Mouse (Mus musculus) forebrain, embryonic 15.5 days (tissue): ENCODE measurements around the gene Tsr2. TPM values are rescaled to one million over a fixed set of nuclear protein-coding genes. Genes with fewer than 3 reads are reported as not detected.

ENCODE experiments used
- ATAC-seq: fragments of 200-750 bp; cut with Nextera tagmentation; replicated peaks from 2 replicates; pipeline ENCODE4 v1.8.0; 2017; ENCODE audit warnings: mild to moderate bottlenecking, moderate TSS enrichment, moderate library complexity
- H3K27ac ChIP-seq: fragments of 300-500 bp; sonication (generic); replicated peaks from 2 replicates; pipeline ENCODE4 v1.5.1; 2015; ENCODE audit warnings: mild to moderate bottlenecking, inconsistent platforms
- H3K27me3 ChIP-seq: fragments of 300-500 bp; sonication (generic); 2 replicates; pipeline ENCODE4 v1.6.1; 2015; ENCODE audit warnings: inconsistent platforms
- H3K36me3 ChIP-seq: fragments of 300-500 bp; sonication (generic); 2 replicates; pipeline ENCODE4 v1.6.1; 2015; ENCODE audit warnings: mild to moderate bottlenecking, inconsistent platforms
- H3K4me1 ChIP-seq: fragments of 300-500 bp; sonication (generic); 2 replicates; pipeline ENCODE4 v1.6.1; 2015; ENCODE audit warnings: inconsistent platforms
- H3K4me2 ChIP-seq: fragments of 300-500 bp; sonication (generic); replicated peaks from 2 replicates; pipeline ENCODE4 v1.6.1; 2015; ENCODE audit warnings: mild to moderate bottlenecking, inconsistent platforms
- H3K4me3 ChIP-seq: fragments of 300-500 bp; sonication (generic); 2 replicates; pipeline ENCODE4 v1.5.1; 2015; ENCODE audit warnings: mild to moderate bottlenecking, inconsistent platforms
- H3K9ac ChIP-seq: fragments of 300-500 bp; sonication (generic); replicated peaks from 2 replicates; pipeline ENCODE4 v1.6.1; 2015; ENCODE audit warnings: mild to moderate bottlenecking, inconsistent platforms
- H3K9me3 ChIP-seq: fragments of 300-500 bp; sonication (generic); 2 replicates; pipeline ENCODE4 v1.6.1; 2016; ENCODE audit warnings: inconsistent platforms
- WGBS: fragments of 180-500 bp; shearing (Covaris S2); methylation state at CpG from one replicate; pipeline ENCODE4 v1.1.7; 2015; ENCODE audit warnings: mixed read lengths; 5-methylcytosine and 5-hydroxymethylcytosine counted together
- polyA plus RNA-seq: library from polyadenylated mRNA; unstranded; fragments of >200 nt; fragmentation: Nextera tagmentation; extraction: Ambion mirVana; gene quantifications from 2 replicates; pipeline ENCODE4 v1.2.1, GENCODE M21; 2015

Gene Tsr2
- polyA plus RNA-seq, 1 experiment from 2014 or later: 38.0 TPM

DNA sequence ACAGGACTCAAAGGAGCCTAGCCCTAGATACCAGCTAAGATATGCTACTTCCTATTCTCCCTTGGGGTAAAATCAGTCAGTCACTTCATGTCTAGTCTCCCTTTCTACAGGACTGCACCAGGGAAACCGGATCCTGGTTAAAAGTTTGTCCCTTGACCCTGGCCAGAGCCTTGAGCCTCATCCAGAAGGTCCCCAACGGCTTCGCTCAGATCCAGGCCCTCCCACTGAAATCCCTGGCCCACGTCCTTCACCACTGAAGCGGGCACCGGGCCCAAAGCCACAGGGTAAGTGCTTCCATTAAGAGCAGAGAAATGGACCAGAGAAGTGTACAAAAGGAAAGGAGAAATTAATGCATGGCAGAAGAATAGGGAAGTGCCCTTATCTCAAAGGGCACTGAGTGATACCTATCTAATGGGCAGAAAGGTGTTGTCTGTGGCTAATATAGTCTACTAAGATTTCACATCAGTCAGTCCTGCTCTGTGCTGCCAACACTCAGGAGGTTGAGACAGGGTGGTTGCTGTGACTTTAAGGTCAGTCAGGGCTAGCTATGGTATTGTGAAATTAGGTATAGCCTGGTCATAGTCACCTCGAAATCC is 30.2 kb downstream of the Tsr2 start:
- no peaks in the 10 kb centered on the region for H3K9me3 ChIP-seq
- H3K4me1 ChIP-seq: no peaks in the 10 kb centered on the region
- 85% methylated on average over 7 of the region's 7 CpGs for WGBS
- H3K27ac ChIP-seq: no peak overlapping the region
- no peak overlapping the region for H3K4me2 ChIP-seq
- no peak overlapping the region for H3K4me3 ChIP-seq
- H3K27me3 ChIP-seq: no peaks in the 10 kb centered on the region
- no peak for ATAC-seq
- H3K9ac ChIP-seq: no peak overlapping the region
- peaks cover 16% of the 10 kb centered on the region; the same call in 1 of the 2 replicates for H3K36me3 ChIP-seq

DNA sequence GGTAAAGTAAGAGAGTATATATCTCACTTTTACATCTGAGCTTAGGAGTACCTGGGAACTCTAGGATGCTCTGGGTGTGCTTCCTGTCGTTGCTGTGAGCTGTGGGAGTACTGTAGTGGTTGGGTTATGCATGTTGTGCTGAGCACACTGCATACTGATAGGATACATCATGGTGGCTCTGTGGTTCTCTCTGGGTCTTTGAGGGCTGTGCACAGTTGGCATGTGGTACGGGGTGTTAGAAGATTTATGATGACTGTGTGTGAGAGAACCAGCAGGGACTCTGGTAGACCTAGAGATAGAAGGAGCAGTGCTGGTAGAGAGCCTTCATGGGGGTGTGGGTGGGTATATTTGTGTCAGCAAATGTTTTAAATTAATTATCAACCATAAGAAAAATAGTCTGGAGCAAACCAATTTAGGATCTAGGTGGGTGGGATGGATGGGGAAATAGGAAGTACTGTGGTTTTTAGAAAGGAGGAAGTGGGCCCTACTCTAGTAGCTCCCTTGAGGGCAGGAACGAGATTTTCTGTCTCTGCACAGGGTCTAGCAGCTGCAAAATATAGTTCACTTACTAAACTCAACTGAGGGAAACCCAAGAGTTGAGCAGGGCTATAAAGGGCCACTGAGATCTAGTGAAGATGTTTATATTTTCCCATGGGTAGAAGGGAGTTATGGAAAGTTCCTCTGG is 34.6 kb downstream of the Tsr2 start:
- no peak for ATAC-seq
- 72% methylated on average over 3 of the region's 3 CpGs for WGBS
- no peaks in the 10 kb centered on the region for H3K27me3 ChIP-seq

DNA sequence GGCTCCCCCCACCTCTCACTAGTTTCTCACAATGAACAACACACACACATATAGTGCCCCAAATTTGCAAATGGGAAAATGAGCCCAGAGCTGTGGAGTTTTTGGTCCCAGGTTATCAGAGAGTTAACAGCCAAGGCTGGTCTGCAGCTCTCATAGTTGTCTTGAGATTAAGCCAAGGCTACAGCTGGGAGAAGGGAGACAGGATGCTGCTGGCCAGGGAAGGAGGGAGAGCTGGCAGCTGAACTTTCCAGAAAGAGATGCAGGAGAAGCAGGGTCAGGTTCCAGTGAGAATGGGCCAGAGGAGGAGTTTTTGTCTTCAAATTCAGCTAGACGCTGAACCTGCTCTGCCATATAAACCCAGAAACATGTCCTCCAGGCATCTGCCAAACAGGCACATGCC is 37.0 kb downstream of the Tsr2 start:
- no peaks in the 10 kb centered on the region for H3K9me3 ChIP-seq
- WGBS: 93% methylated on average over 1 of the region's 1 CpGs

More for the DNA sequence above, 34.6 kb downstream of the Tsr2 start:
- H3K4me1 ChIP-seq: no peaks in the 10 kb centered on the region
- H3K9ac ChIP-seq: no peak overlapping the region
- no peaks in the 10 kb centered on the region for H3K9me3 ChIP-seq
- no peak overlapping the region for H3K4me2 ChIP-seq
- H3K4me3 ChIP-seq: no peak overlapping the region
- H3K36me3 ChIP-seq: 0 out of 2 replicates have a peak, but pooled peaks cover 3% of the 10 kb centered on the region
- no peak overlapping the region for H3K27ac ChIP-seq

DNA sequence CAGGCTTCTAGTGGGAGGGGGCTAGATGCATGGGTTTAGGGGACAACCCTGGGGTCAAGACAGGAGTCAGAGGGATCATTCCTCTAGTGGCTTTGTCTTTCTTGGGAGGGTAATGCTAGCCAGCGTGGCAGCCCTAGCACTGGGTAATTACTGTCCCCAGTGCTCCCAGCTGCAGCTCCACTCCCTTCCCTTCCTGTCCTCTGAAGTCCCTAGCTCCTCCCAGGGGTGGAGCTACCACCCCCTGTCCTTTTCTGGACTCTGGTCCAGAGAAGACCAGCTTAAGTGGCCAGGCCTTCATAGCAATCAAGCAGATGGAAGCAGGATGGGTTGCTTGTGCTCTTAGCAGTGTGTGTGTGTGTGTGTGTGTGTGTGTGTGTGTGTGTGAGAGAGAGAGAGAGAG is 40.8 kb downstream of the Tsr2 start:
- Histone ChIP-seq H3K27me3 (no peaks in the 10 kb centered on the region), H3K27ac (no peak overlapping the region), H3K4me1 (no peaks in the 10 kb centered on the region), H3K36me3 (0 out of 2 replicates have a peak, but pooled peaks cover 3% of the 10 kb centered on the region), H3K9me3 (no peaks in the 10 kb centered on the region), H3K9ac (no peak overlapping the region), H3K4me2 (no peak overlapping the region), H3K4me3 (no peak overlapping the region)
- no peak for ATAC-seq
- WGBS: 35% methylated on average over 1 of the region's 1 CpGs

More for the DNA sequence above, 37.0 kb downstream of the Tsr2 start:
- Histone ChIP-seq H3K27ac (no peak overlapping the region), H3K9ac (no peak overlapping the region), H3K4me2 (no peak overlapping the region), H3K36me3 (0 out of 2 replicates have a peak, but pooled peaks cover 3% of the 10 kb centered on the region), H3K27me3 (no peaks in the 10 kb centered on the region), H3K4me3 (no peak overlapping the region), H3K4me1 (no peaks in the 10 kb centered on the region)
- no peak for ATAC-seq

DNA sequence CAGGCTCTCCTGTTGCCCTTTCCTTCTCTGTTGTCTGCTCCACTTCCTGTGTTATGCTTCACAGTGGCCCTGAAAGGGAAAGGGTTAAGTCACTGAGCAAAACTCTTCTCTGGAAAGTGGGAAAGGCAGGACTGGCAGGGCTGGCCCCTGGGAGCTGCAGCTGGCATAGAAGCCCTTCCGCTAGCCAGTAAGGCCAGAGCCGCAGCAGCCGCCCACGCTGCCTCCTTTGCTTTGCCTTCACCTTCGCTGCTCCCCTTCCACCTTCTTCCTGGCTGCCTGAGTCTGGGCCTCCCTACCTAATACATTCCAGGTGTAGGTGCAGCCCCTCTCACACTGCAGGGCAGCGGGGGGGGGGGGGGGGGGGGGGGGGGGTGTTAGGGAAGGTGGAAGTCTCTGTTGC is 41.9 kb downstream of the Tsr2 start:
- WGBS: 74% methylated on average over 5 of the region's 6 CpGs
- H3K4me2 ChIP-seq: no peak overlapping the region

DNA sequence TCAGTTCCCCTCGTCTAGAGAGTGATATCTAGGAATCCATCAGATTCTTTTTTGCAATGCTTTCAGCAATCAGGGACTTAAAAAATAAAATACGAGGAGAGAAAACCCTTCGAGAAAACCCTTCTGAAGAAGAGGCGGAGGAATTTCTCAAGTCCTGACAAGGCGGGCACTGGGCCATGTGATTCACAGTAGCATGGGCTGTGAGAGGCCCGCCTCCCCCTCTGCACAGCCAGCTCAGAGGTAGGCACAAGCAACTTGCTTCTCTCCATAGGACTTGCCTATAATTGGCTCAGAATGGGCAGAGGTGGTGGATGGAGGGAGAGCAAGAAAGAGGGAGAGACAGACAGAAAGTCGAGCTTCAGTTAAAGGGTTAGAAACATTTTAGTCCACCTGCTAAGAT is 46.0 kb downstream of the Tsr2 start:
- no peak overlapping the region for H3K27ac ChIP-seq
- WGBS: 58% methylated on average over 7 of the region's 7 CpGs
- H3K9me3 ChIP-seq: no peaks in the 10 kb centered on the region
- H3K9ac ChIP-seq: no peak overlapping the region
- no peaks in the 10 kb centered on the region for H3K27me3 ChIP-seq
- H3K36me3 ChIP-seq: no peaks in the 10 kb centered on the region
- H3K4me3 ChIP-seq: no peak overlapping the region
- no peak for ATAC-seq
- no peak overlapping the region for H3K4me2 ChIP-seq
- H3K4me1 ChIP-seq: peaks cover 26% of the 10 kb centered on the region

More for the DNA sequence above, 41.9 kb downstream of the Tsr2 start:
- Histone ChIP-seq H3K4me3 (no peak overlapping the region), H3K27me3 (no peaks in the 10 kb centered on the region), H3K4me1 (peaks cover 8% of the 10 kb centered on the region), H3K36me3 (0 out of 2 replicates have a peak, but pooled peaks cover 3% of the 10 kb centered on the region), H3K9me3 (no peaks in the 10 kb centered on the region), H3K27ac (no peak overlapping the region), H3K9ac (no peak overlapping the region)
- no peak for ATAC-seq

DNA sequence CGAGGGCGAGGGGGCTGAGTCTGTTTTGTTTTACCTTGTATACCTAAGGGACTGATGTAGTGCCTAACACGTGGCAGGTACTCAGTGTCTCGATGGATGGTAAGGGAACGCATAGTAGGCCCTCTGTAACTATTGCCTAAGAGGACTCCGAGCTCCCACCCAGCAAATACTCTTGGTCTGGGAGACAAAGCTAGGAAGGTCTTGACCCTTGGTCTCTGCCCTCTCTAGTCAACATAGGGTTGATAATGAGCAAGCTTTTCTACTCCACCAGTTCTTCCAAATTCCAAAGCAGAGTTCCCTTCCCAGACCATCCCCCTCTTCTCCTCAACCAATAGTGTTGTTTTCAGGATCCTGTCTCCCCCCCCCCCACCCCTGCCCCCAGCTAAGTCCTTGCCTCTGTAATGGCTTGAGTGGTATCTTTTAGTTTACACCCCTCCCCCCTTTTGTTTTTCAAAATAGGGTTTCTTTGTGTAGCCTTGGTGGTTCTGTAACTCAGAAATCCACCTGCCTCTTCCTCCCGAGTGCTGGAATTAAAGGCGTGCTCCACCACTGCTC is 46.6 kb downstream of the Tsr2 start:
- peak overlapping the region; percentile 53 for H3K4me2 ChIP-seq
- 58% methylated on average over 8 of the region's 8 CpGs for WGBS
- H3K27me3 ChIP-seq: no peaks in the 10 kb centered on the region
- 0 out of 2 replicates have a peak overlapping the region, but pooled peaks have one; percentile 22 for H3K9ac ChIP-seq
- peaks cover 26% of the 10 kb centered on the region for H3K4me1 ChIP-seq
- no peak for ATAC-seq
- peak overlapping the region; percentile 71; the same call in 1 of the 2 replicates for H3K4me3 ChIP-seq
- no peak overlapping the region for H3K27ac ChIP-seq
- no peaks in the 10 kb centered on the region for H3K36me3 ChIP-seq
- no peaks in the 10 kb centered on the region for H3K9me3 ChIP-seq

DNA sequence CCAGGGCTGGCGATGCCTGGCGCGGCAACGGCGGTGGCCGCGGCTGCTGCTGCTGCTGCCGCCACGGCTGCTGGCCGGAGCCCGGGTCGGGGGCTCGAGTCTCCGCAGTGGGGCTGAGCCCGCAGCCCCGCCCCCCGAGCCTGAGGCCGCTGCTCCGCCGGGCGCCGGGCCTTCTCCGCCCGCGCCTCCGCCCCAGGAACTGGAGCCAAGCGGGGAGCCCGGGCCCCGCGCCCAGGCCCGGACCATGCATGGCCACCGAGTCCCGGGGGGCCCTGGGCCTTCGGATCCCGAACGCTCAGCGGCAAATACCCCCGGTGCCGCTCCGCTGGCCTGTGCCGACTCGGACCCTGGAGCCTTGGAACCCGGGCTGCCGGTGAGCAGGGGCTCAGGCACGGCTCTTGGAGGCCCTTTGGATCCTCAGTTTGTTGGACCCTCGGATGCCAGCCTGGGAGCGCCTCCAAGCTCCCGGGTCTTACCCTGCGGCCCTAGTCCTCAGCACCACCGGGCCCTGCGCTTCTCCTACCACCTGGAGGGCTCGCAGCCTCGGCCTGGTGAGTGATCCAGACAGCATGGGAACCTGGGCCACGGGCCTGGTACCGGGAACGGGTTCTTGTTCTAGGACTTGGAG is 48.8 kb downstream of the Tsr2 start:
- no peaks in the 10 kb centered on the region for H3K36me3 ChIP-seq
- H3K9me3 ChIP-seq: no peaks in the 10 kb centered on the region
- H3K4me2 ChIP-seq: peak overlapping the region; percentile 53
- H3K27me3 ChIP-seq: no peaks in the 10 kb centered on the region
- 24% methylated on average over 40 of the region's 56 CpGs for WGBS
- H3K4me1 ChIP-seq: peaks cover 26% of the 10 kb centered on the region
- peak; percentile 62 for ATAC-seq
- peak overlapping the region; percentile 87 for H3K9ac ChIP-seq
- H3K27ac ChIP-seq: peak overlapping the region; percentile 95
- peak overlapping the region; percentile 71 for H3K4me3 ChIP-seq

DNA sequence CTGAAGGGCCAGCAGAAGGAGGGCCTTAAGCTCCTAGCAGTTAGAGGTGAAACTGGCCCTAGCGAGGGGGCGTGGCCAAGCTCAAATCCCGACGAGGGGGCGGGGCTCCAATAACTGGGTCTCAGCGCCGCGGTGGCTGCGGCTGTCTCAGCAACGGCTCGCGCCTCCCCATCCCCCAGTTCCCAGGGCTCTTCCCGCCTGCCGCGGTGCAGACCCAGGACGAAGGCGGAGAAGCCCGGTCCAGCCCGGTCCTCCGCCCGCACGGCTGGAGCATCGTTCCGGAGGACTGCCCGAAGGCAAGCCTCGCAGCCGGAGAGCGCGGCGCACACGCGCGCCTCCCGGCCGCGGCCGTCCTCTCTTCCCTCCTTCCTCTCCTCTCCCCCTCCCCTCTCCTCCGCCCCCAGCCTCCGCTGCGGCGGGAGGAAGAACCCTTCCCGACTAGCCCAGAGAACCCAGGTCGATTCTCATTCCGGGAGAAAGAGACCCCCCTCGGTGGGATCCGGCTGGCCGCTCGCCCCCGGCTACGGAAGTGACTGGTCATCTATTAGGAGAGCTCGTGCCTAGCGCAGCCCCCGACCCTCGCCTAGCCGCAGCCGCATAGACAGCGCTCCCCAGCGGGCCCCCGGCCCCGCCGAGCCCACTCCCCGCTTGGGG is 49.4 kb downstream of the Tsr2 start:
- peak overlapping the region; percentile 53 for H3K4me2 ChIP-seq
- H3K27me3 ChIP-seq: no peaks in the 10 kb centered on the region
- H3K27ac ChIP-seq: peak overlapping the region; percentile 95
- peak; percentile 91 for ATAC-seq
- H3K36me3 ChIP-seq: no peaks in the 10 kb centered on the region
- WGBS: 25% methylated on average over 59 of the region's 62 CpGs
- peak overlapping the region; percentile 87 for H3K9ac ChIP-seq
- peaks cover 26% of the 10 kb centered on the region for H3K4me1 ChIP-seq
- no peaks in the 10 kb centered on the region for H3K9me3 ChIP-seq
- H3K4me3 ChIP-seq: peak overlapping the region; percentile 71

DNA sequence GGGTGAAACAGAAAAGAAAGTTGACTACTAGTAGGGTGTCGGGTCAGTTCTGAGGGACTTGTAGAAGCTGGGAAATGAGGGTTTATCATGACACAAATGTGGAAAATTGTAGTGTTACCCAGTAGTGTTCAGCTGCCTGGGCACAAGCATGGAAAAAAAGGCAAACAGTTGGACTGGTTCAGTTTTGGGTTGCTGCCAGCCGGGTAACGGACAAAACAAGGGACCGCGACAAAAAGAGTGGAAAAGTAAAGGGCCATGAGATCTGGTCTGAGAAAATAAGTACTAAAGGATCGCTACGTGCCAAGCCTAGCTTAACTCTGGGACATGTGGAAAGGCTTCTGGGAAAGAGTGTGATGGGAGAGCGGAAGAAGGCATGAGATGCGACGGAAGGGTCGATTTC is 50.0 kb downstream of the Tsr2 start:
- ATAC-seq: no peak; the same call in 1 of the 2 replicates
- Histone ChIP-seq H3K4me1 (peaks cover 26% of the 10 kb centered on the region), H3K9me3 (no peaks in the 10 kb centered on the region), H3K27ac (peak overlapping the region; percentile 95), H3K4me2 (peak overlapping the region; percentile 53), H3K27me3 (no peaks in the 10 kb centered on the region), H3K9ac (peak overlapping the region; percentile 87), H3K4me3 (peak overlapping the region; percentile 71), H3K36me3 (no peaks in the 10 kb centered on the region)
- 32% methylated on average over 11 of the region's 11 CpGs for WGBS

DNA sequence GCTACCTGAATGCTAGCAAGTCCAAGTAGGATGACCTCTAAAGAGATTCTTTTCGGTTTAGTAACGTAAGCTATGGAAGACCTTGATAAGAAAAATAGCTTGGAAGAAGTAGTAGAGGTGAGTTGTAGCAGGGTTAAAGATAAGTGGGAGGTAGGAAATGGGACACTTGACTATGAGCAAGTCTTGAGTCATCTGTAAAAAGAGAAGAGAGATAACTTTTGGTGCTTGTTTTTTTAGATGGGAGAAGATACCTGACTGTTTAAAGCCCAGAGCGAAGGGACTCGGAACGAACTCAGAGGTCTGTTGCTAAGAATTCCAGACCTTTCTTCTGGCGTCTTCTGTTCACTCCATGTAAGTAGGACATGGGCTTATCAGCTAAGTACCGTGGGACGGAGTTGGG is 50.5 kb downstream of the Tsr2 start, which contains the start of gene Fgd1:
Gene Fgd1 (plus strand): TSS at position 301 of the 400 bp plus-strand sequence.
- peaks cover 26% of the 10 kb centered on the region for H3K4me1 ChIP-seq
- ATAC-seq: no peak
- WGBS: 95% methylated on average over 8 of the region's 8 CpGs

More for the DNA sequence above, 50.5 kb downstream of the Tsr2 start, which contains the start of gene Fgd1:
- H3K4me2 ChIP-seq: peak within 1 kb of the TSS; percentile 53
- no peaks in the 10 kb centered on the region for H3K36me3 ChIP-seq
- no peaks in the 10 kb centered on the region for H3K9me3 ChIP-seq
- H3K4me3 ChIP-seq: peak within 1 kb of the TSS; percentile 71
- H3K9ac ChIP-seq: peak within 1 kb of the TSS; percentile 87
- no peaks in the 10 kb centered on the region for H3K27me3 ChIP-seq
- H3K27ac ChIP-seq: peak within 1 kb of the TSS; percentile 95
